Mouse (Mus musculus) T-cell, adult 66 days (primary cell): Measurements from ENCODE around the gene Nlrp1a. TPM values are rescaled to one million over a fixed set of nuclear protein-coding genes. Genes with fewer than 3 reads are reported as not detected.

Experiments
- total RNA-seq, 2 experiments: library from RNA; stranded (reverse); gene quantifications; 3 replicates in 1 of 2; 4 replicates in 1 of 2; pipeline ENCODE4 v1.2.4; 2023

The Nlrp1a gene
- 1 to 10 TPM; 4.2 to 4.6 TPM for total RNA-seq

GRCm38 (mm10) chr11:71144661-71145060 lies at the start of gene Nlrp1a:
Gene Nlrp1a, minus strand, starts transcription at chr11:71144704.

Other genes with a start within 250 kb of the Nlrp1a start
- gene Nup88, start 174.7 kb downstream of the Nlrp1a start, total RNA-seq = 10 to 100 TPM; 91.2 to 98.1 TPM
- 10 to 100 TPM; 49.0 to 50.9 TPM for gene Rpain, start 174.5 kb downstream of the Nlrp1a start, total RNA-seq
- gene C1qbp, start 161.7 kb downstream of the Nlrp1a start, total RNA-seq = 100 to 1,000 TPM in 1 of 2 experiments, 10 to 100 TPM in 1; 92.8 to 110 TPM
- 10 to 100 TPM; 29.8 to 33.7 TPM for gene Dhx33, start 140.3 kb downstream of the Nlrp1a start, total RNA-seq
- gene Mis12, start 125.1 kb downstream of the Nlrp1a start, total RNA-seq = 10 to 100 TPM; 13.4 to 17.3 TPM
- gene Derl2, start 124.9 kb downstream of the Nlrp1a start, total RNA-seq = 10 to 100 TPM; 34.5 to 38.4 TPM
- under 1 TPM; 0.39 to 0.61 TPM for gene 6330403K07Rik, start 111.2 kb downstream of the Nlrp1a start, total RNA-seq
- gene Nlrp1b, start 86.0 kb upstream of the Nlrp1a start, total RNA-seq = 1 to 10 TPM; 1.6 to 1.8 TPM